ENCODE assay signal across 8 mouse cellular contexts in genomic region chr11:76398798-76399586, GRCm38 (mm10). TPM values are rescaled to one million over a fixed set of nuclear protein-coding genes. Genes with fewer than 3 reads are reported as not detected.
DNase-seq lines count a peak whose midpoint lies in the region; ATAC-seq and TF ChIP-seq lines count a peak whose summit lies in the region.

Gene Nxn, minus strand, starts transcription at chr11:76399140.

- peak; percentile 80 for ATAC-seq in Patski
- peak; percentile 84 for ATAC-seq in hindbrain, embryonic 12.5 days (ENCODE audit: low FRiP score)

- no peaks in the 10 kb centered on the region for H3K36me3 ChIP-seq in hindbrain, embryonic 12.5 days
- H3K36me3 ChIP-seq in macrophage (ENCODE audit: inconsistent target) = no peaks in the 10 kb centered on the region

- no peaks in the 10 kb centered on the region for H3K79me2 ChIP-seq in macrophage (ENCODE audit: inconsistent target)

- CTCF ChIA-PET in Patski (lab: Charles Lee) = interaction anchor here (0.7 to 3.1 kb wide), 15 partner anchors 10 to 155 kb away, joined by 3 to 45 read pairs (median 4); partner anchors contain the start of genes Glod4 and Mrm3

- WGBS in hindbrain, embryonic 12.5 days = 1% methylated on average over 50 of the region's 70 CpGs
- under 1% methylated on average over 52 of the region's 70 CpGs for WGBS in macrophage (ENCODE audit: missing documents)

- in situ Hi-C loops in Patski (cut with MboI; ENCODE audit: low pct_unique_long_range_greater_than_20kb) = loop anchor here (5.0 kb wide), 1 partner anchor 82 kb away; no protein-coding TSS in a partner anchor

- peak within 1 kb of the TSS; percentile 91 for H3K27ac ChIP-seq in hindbrain, embryonic 12.5 days
- H3K27ac ChIP-seq in macrophage = no peak within 1 kb of the TSS

- POLR2A ChIA-PET in Patski (lab: Charles Lee) = interaction anchor here (1.0 to 2.1 kb wide), 13 partner anchors 12 to 155 kb away, joined by 3 to 8 read pairs (median 4); partner anchors contain the start of genes Glod4 and Mrm3

- peak within 1 kb of the TSS; percentile 87 for H3K4me2 ChIP-seq in hindbrain, embryonic 12.5 days (replicated peaks)

- peak; percentile 66 for TF ChIP-seq CTCF in Patski (IDR thresholded peaks at IDR 0.05)

- peaks cover 12% of the 10 kb centered on the region for H3K4me1 ChIP-seq in hindbrain, embryonic 12.5 days

- no peaks in the 10 kb centered on the region for H3K27me3 ChIP-seq in Patski
- no peaks in the 10 kb centered on the region for H3K27me3 ChIP-seq in hindbrain, embryonic 12.5 days

- DNase-seq in Patski (ENCODE audit: low read depth, low spot score) = no peak
- peak; percentile 93 for DNase-seq in cerebellum, adult 9-11 months
- peak; percentile 65 to 83 for DNase-seq in frontal cortex, postnatal 10 days (ENCODE audit: low spot score in 2 of 2)
- DNase-seq in layer of hippocampus, postnatal 36 days = peak; percentile 80 to 83
- DNase-seq in retina, postnatal 7 days (ENCODE audit: low read depth, low spot score) = peak; percentile 75
- peak; percentile 90 for DNase-seq in urinary bladder, adult 2 months (ENCODE audit: low spot score)

- no peaks in the 10 kb centered on the region for H3K9me3 ChIP-seq in hindbrain, embryonic 12.5 days (replicated peaks)

- peak within 1 kb of the TSS; percentile 88 for H3K9ac ChIP-seq in hindbrain, embryonic 12.5 days

- H3K4me3 ChIP-seq in hindbrain, embryonic 12.5 days = peak within 1 kb of the TSS; percentile 90
- peak within 1 kb of the TSS; percentile 45 for H3K4me3 ChIP-seq in macrophage (ENCODE audit: inconsistent target)

RNA-seq across cellular contexts. Expression of gene Nxn, which starts in this region (rescaled TPM):
- polyA plus RNA-seq in Patski (2021) (107 TPM), macrophage (2018) (0.32 to 1.3 TPM (median 0.37 TPM) in 3 replicates)
- 54.3 and 57.3 TPM in 2 replicates for polyA plus RNA-seq in hindbrain, embryonic 12.5 days (2016; fragmentation: Nextera tagmentation; extraction: Ambion mirVana)
- 10 to 100 TPM in 1 of 2 experiments, 1 to 10 TPM in 1; 9.5 to 11.6 TPM for total RNA-seq in layer of hippocampus, postnatal 36 days (2021)
- total RNA-seq in macrophage (2018; cell fraction: chromatin; rRNA removed) = 1 to 10 TPM in 7 of 26 experiments, under 1 TPM in 15, not detected in 4; 0.30 to 7.7 (median 0.62) TPM
- total RNA-seq in macrophage (2018; cell fraction: cytosol; rRNA removed) = 1 to 10 TPM in 1 of 26 experiments, under 1 TPM in 25; 0.45 to 1.2 (median 0.66) TPM
- total RNA-seq in macrophage (2018; cell fraction: nucleus; rRNA removed) = 1 to 10 TPM in 10 of 26 experiments, under 1 TPM in 13, not detected in 3; 0.12 to 8.1 (median 0.83) TPM
- polyA plus RNA-seq in urinary bladder, adult 2 months (2012; rRNA removed) = 59.5 and 71.7 TPM in 2 replicates

Comparison
In these comparisons a context has a peak if more than half of its experiments do, and no peak if none do; other contexts are left out.
1. RNA of gene Nxn (polyA plus RNA-seq): 107 TPM in Patski (single experiment), 59.5 to 71.7 TPM in urinary bladder, adult 2 months and 54.3 to 57.3 TPM in hindbrain, embryonic 12.5 days; 0.32 to 1.3 TPM in macrophage; every median in the first group is over 10 times any median in the second.